Mouse (Mus musculus) MEL (cell line): Measurements from ENCODE around the gene 1700080O16Rik. TPM values are rescaled to one million over a fixed set of nuclear protein-coding genes. Genes with fewer than 3 reads are reported as not detected.

Source experiments
- DNase-seq: peaks from one replicate; pipeline ENCODE4 v3.0.0; 2011; ENCODE audit warnings: low read depth, low spot score
- H3K27ac ChIP-seq: 2 replicates; pipeline ENCODE4 v1.5.1; 2012; ENCODE audit warnings: low read depth, mild to moderate bottlenecking, control low read depth, low read length, moderate library complexity; ENCODE audit not compliant: control insufficient read depth
- H3K27me3 ChIP-seq, 2 experiments: fragments of 150-350 bp in 1 of 2; sonication (generic) in 1 of 2; 2 replicates each; pipeline ENCODE4 v1.6.1; 2012; ENCODE audit warnings: low read length in 2 of 2, mild to moderate bottlenecking in 2 of 2, improper control_type of control experiment in 1 of 2, moderate library complexity in 1 of 2; ENCODE audit not compliant: insufficient read depth in 2 of 2, control insufficient read depth in 1 of 2
- H3K36me3 ChIP-seq, 2 experiments: 2 replicates each; pipeline ENCODE4 v1.6.1; 2012 to 2014; ENCODE audit warnings: low read length in 2 of 2, improper control_type of control experiment in 1 of 2, inconsistent platforms in 1 of 2, mild to moderate bottlenecking in 1 of 2; ENCODE audit not compliant: insufficient read depth in 2 of 2, control insufficient read depth in 1 of 2
- H3K4me1 ChIP-seq, 2 experiments: fragments of 150-350 bp in 1 of 2; sonication (generic) in 1 of 2; 2 replicates each; pipeline ENCODE4 v1.6.1; 2012; ENCODE audit warnings: low read length in 2 of 2, improper control_type of control experiment in 1 of 2, mild to moderate bottlenecking in 1 of 2; ENCODE audit not compliant: insufficient read depth in 2 of 2, control insufficient read depth in 1 of 2
- H3K4me3 ChIP-seq, 2 experiments: fragments of 150-350 bp in 1 of 2; sonication (generic) in 1 of 2; 2 replicates each; pipeline ENCODE4 v1.5.1; 2012; ENCODE audit warnings: low read depth in 2 of 2, low read length in 2 of 2, mild to moderate bottlenecking in 2 of 2, moderate library complexity in 2 of 2, control low read depth in 1 of 2, improper control_type of control experiment in 1 of 2; ENCODE audit not compliant: control insufficient read depth in 1 of 2, insufficient read depth in 1 of 2
- H3K79me2 ChIP-seq: 2 replicates; pipeline ENCODE4 v1.6.1; 2012; ENCODE audit warnings: mild to moderate bottlenecking, low read length, moderate library complexity; ENCODE audit not compliant: control insufficient read depth, poor library complexity, insufficient read depth
- H3K9ac ChIP-seq: 2 replicates; pipeline ENCODE4 v1.6.1; 2012; ENCODE audit warnings: low read depth, mild to moderate bottlenecking, control low read depth, low read length, moderate library complexity; ENCODE audit not compliant: control insufficient read depth, poor library complexity, severe bottlenecking
- H3K9me3 ChIP-seq: fragments of 150-350 bp; sonication (generic); replicated peaks from 2 replicates; pipeline ENCODE4 v1.6.1; 2012; ENCODE audit warnings: mild to moderate bottlenecking, low read length, improper control_type of control experiment, moderate library complexity; ENCODE audit not compliant: insufficient read depth
- BHLHE40 ChIP-seq: IDR thresholded peaks from 2 replicates; pipeline ENCODE4 v1.6.1; 2012; ENCODE audit warnings: low read depth, mild to moderate bottlenecking, inconsistent platforms, low read length, improper control_type of control experiment, borderline replicate concordance
- CHD1 ChIP-seq: IDR thresholded peaks from 2 replicates; pipeline ENCODE4 v1.6.1; 2012; ENCODE audit warnings: low read depth, mild to moderate bottlenecking, inconsistent platforms, low read length, improper control_type of control experiment
- CHD2 ChIP-seq: IDR thresholded peaks from 2 replicates; pipeline ENCODE4 v1.6.1; 2011; ENCODE audit warnings: low read length, improper control_type of control experiment
- CTCF ChIP-seq, 3 experiments: IDR thresholded peaks in 2 of 3; conservative IDR thresholded peaks in 1 of 3; 2 replicates each; pipeline ENCODE4 v1.5.1; 2011 to 2012; ENCODE audit warnings: low read length in 3 of 3, low read depth in 2 of 3, mild to moderate bottlenecking in 2 of 3, improper control_type of control experiment in 1 of 3, inconsistent platforms in 1 of 3, mixed read lengths in 1 of 3, moderate library complexity in 1 of 3; ENCODE audit not compliant: control insufficient read depth in 1 of 3, insufficient read depth in 1 of 3, poor library complexity in 1 of 3, severe bottlenecking in 1 of 3
- E2F4 ChIP-seq: IDR thresholded peaks from 2 replicates; pipeline ENCODE4 v1.6.1; 2011; ENCODE audit warnings: low read depth, low read length, improper control_type of control experiment, borderline replicate concordance
- ELF1 ChIP-seq: IDR thresholded peaks from 2 replicates; pipeline ENCODE4 v1.6.1; 2014; ENCODE audit warnings: low read depth, mild to moderate bottlenecking, inconsistent platforms, low read length, improper control_type of control experiment, moderate library complexity
- GATA1 ChIP-seq: IDR thresholded peaks from 2 replicates; pipeline ENCODE4 v1.6.1; 2011; ENCODE audit warnings: low read depth, low read length, improper control_type of control experiment
- HCFC1 ChIP-seq: IDR thresholded peaks from 2 replicates; pipeline ENCODE4 v1.6.1; 2012; ENCODE audit warnings: low read depth, mild to moderate bottlenecking, inconsistent platforms, low read length, improper control_type of control experiment, moderate library complexity
- JUND ChIP-seq: IDR thresholded peaks from 2 replicates; pipeline ENCODE4 v1.6.1; 2011; ENCODE audit warnings: low read depth, mild to moderate bottlenecking, improper control_type of control experiment, low read length
- KAT2A ChIP-seq: conservative IDR thresholded peaks from 2 replicates; pipeline ENCODE4 v1.6.1; 2012; ENCODE audit warnings: low read depth, low read length, improper control_type of control experiment, inconsistent platforms
- MAFK ChIP-seq: IDR thresholded peaks from 2 replicates; pipeline ENCODE4 v1.6.1; 2011; ENCODE audit warnings: low read depth, mild to moderate bottlenecking, low read length, improper control_type of control experiment, borderline replicate concordance
- MAX ChIP-seq: IDR thresholded peaks from 2 replicates; pipeline ENCODE4 v1.6.1; 2011; ENCODE audit warnings: low read length, improper control_type of control experiment
- MAZ ChIP-seq: IDR thresholded peaks from 2 replicates; pipeline ENCODE4 v1.6.1; 2012; ENCODE audit warnings: low read depth, mild to moderate bottlenecking, inconsistent platforms, low read length, improper control_type of control experiment
- MXI1 ChIP-seq: IDR thresholded peaks from 2 replicates; pipeline ENCODE4 v1.6.1; 2011; ENCODE audit warnings: mild to moderate bottlenecking, low read depth, low read length, improper control_type of control experiment
- MYC ChIP-seq: IDR thresholded peaks from 2 replicates; pipeline ENCODE4 v1.6.1; 2011; ENCODE audit warnings: low read depth, mild to moderate bottlenecking, low read length, improper control_type of control experiment, moderate library complexity
- NELFE ChIP-seq: IDR thresholded peaks from 2 replicates; pipeline ENCODE4 v1.6.1; 2011; ENCODE audit warnings: low read depth, low read length, improper control_type of control experiment
- NRF1 ChIP-seq: IDR thresholded peaks from 2 replicates; pipeline ENCODE4 v1.6.1; 2014; ENCODE audit warnings: low read depth, mild to moderate bottlenecking, inconsistent platforms, low read length, improper control_type of control experiment, moderate library complexity; ENCODE audit not compliant: poor library complexity, insufficient read depth, severe bottlenecking
- POLR2AphosphoS5 ChIP-seq: IDR thresholded peaks from 2 replicates; pipeline ENCODE4 v1.6.1; 2012; ENCODE audit warnings: low read depth, borderline replicate concordance, mild to moderate bottlenecking, inconsistent platforms, low read length, moderate library complexity, mixed read lengths
- RAD21 ChIP-seq: IDR thresholded peaks from 2 replicates; pipeline ENCODE4 v1.6.1; 2011; ENCODE audit warnings: mild to moderate bottlenecking, low read depth, low read length, improper control_type of control experiment
- TAL1 ChIP-seq: IDR thresholded peaks from 2 replicates; pipeline ENCODE4 v1.6.1; 2012; ENCODE audit warnings: mild to moderate bottlenecking, inconsistent platforms, low read length, moderate library complexity, mixed read lengths
- TBP ChIP-seq: IDR thresholded peaks from 2 replicates; pipeline ENCODE4 v1.8.0; 2011; ENCODE audit warnings: low read depth, low read length, improper control_type of control experiment
- USF1 ChIP-seq: IDR thresholded peaks from 2 replicates; pipeline ENCODE4 v1.6.1; 2014; ENCODE audit warnings: low read depth, mild to moderate bottlenecking, inconsistent platforms, low read length, improper control_type of control experiment, moderate library complexity
- ZC3H11A ChIP-seq: IDR thresholded peaks from 2 replicates; pipeline ENCODE4 v1.6.1; 2012; ENCODE audit warnings: low read depth, mild to moderate bottlenecking, inconsistent platforms, low read length, improper control_type of control experiment
- ZKSCAN1 ChIP-seq: IDR thresholded peaks from 2 replicates; pipeline ENCODE4 v1.6.1; 2012; ENCODE audit warnings: low read depth, mild to moderate bottlenecking, inconsistent platforms, low read length, improper control_type of control experiment, moderate library complexity
- ZNF384 ChIP-seq: IDR thresholded peaks from 2 replicates; pipeline ENCODE4 v1.6.1; 2012; ENCODE audit warnings: low read depth, mild to moderate bottlenecking, inconsistent platforms, low read length, improper control_type of control experiment
- polyA plus RNA-seq, 2 experiments: library from polyadenylated mRNA; stranded (reverse) in 1 of 2; unstranded in 1 of 2; fragments of >175 nt in 1 of 2; fragments of >200 nt in 1 of 2; gene quantifications; 2 replicates each; pipeline versions ENCODE4 v1.2.1 to v1.2.4; 2012; ENCODE audit warnings: low replicate concordance in 2 of 2, low read depth in 1 of 2; ENCODE audit not compliant: insufficient read length in 2 of 2, insufficient read depth in 1 of 2, missing spikeins in 1 of 2
- total RNA-seq: library from RNA; depleted of rRNA; stranded (reverse); fragments of 300-350 nt; gene quantifications from 2 replicates; pipeline ENCODE4 v1.2.3, GENCODE M21; 2012

1700080O16Rik gene
- total and polyA plus RNA-seq, 3 experiments = not detected

DNA sequence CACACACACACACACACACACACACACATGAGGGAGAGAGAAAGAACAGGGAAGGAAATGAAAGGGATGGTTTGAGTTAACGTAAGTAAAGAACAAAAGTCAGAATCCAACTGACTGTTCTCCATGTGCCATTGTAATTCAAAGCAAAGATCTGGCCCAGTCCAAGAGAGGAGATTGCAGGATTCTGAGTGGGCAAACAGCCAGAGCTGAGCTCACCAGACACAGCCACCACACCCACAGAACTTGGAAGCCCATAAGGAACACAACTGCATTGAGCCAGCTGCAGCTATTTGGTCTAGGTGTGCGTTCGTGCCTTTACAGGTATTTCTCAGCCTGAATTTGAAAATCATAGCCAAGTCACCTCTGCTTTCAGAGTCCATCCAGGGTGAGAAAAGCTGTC, 24.5 kb downstream of the 1700080O16Rik start:
- Histone ChIP-seq H3K9ac (no peak overlapping the region), H3K4me1 (no peaks in the 10 kb centered on the region), H3K4me3 (no peak overlapping the region), H3K27me3 (no peaks in the 10 kb centered on the region), H3K9me3 (no peaks in the 10 kb centered on the region), H3K79me2 (no peaks in the 10 kb centered on the region), H3K36me3 (no peaks in the 10 kb centered on the region), H3K27ac (no peak overlapping the region)
- no peak for DNase-seq
- TF ChIP-seq ZC3H11A (no peak), CHD1 (no peak), USF1 (no peak)

DNA sequence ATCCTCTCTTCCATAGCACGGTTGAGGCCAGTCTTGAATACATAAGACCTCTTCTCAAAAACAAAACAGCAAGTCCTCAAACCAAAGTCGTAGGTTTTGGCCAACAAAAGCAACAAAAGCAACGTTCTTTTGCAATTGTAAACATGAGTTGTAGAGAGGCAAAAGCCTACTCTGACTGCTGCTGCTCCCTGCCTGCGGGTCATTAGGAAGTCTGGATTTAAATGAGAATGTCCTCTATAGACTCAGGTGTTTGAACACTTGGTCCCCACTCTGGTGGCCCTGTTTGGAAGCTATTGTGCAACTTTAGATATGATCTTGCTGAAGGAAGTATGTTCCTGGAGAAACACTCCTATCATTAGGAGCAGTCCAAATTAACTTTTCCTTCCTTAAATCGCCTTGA, 34.5 kb downstream of the 1700080O16Rik start:
- no peaks in the 10 kb centered on the region for H3K27me3 ChIP-seq
- no peaks in the 10 kb centered on the region for H3K4me1 ChIP-seq
- DNase-seq = no peak
- no peaks in the 10 kb centered on the region for H3K36me3 ChIP-seq
- H3K79me2 ChIP-seq = no peaks in the 10 kb centered on the region
- no peak overlapping the region for H3K4me3 ChIP-seq
- TF ChIP-seq ZKSCAN1 (no peak), GATA1 (no peak), KAT2A (no peak), ELF1 (no peak), BHLHE40 (no peak), E2F4 (no peak), NRF1 (no peak), ZNF384 (no peak), MAFK (no peak)
- H3K9me3 ChIP-seq = no peaks in the 10 kb centered on the region
- no peak overlapping the region for H3K9ac ChIP-seq
- H3K27ac ChIP-seq = no peak overlapping the region

DNA sequence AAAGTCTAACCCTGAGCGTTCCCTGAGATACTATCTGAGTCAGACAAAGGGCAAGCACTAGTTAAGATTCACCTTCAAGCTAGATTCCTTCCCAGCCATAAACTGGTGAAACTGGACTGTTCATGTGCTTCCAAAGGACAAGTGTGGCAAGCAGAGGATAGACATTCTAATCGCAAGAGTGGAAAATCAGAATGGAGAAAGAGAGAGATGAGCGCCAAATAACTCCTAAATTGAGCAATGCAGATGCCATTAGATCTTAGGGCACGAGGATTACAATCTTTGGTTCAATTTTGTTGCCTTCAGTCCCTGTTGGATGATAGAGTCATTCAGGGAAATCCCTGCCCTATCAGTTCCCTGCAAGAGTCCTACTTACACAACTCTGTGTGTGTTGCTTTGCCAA, 53.5 kb downstream of the 1700080O16Rik start:
- TF ChIP-seq CTCF (IDR thresholded peaks at IDR 0.05 in 2 of 3, conservative IDR thresholded peaks at IDR 0.05 in 1 of 3; ENCODE audit: control insufficient read depth in 1 of 3, insufficient read depth in 1 of 3, low read depth in 2 of 3, low read length in 3 of 3, poor library complexity in 1 of 3, severe bottlenecking in 1 of 3) = no peak
- no peak for TF ChIP-seq ZNF384
- no peak for TF ChIP-seq HCFC1
- no peak for TF ChIP-seq POLR2AphosphoS5
- no peak for TF ChIP-seq NRF1
- TF ChIP-seq CHD2 = no peak
- TF ChIP-seq KAT2A = no peak
- TF ChIP-seq MXI1 = no peak
- no peak for TF ChIP-seq TAL1
- TF ChIP-seq RAD21 = no peak
- TF ChIP-seq JUND = no peak
- no peak for TF ChIP-seq TBP
- no peak for TF ChIP-seq MAZ
- TF ChIP-seq MAFK = no peak
- TF ChIP-seq MAX = no peak
- no peak for TF ChIP-seq MYC
- no peak for TF ChIP-seq NELFE
- no peak for TF ChIP-seq ZKSCAN1
- no peaks in the 10 kb centered on the region; a peak in 1 of 4 replicates for H3K27me3 ChIP-seq
- H3K4me3 ChIP-seq = no peak overlapping the region

More for the DNA sequence above, 53.5 kb downstream of the 1700080O16Rik start:
- H3K36me3 ChIP-seq = no peaks in the 10 kb centered on the region
- no peak overlapping the region for H3K27ac ChIP-seq
- H3K9ac ChIP-seq = no peak overlapping the region
- H3K4me1 ChIP-seq = no peaks in the 10 kb centered on the region
- no peak for DNase-seq
- no peaks in the 10 kb centered on the region for H3K79me2 ChIP-seq
- no peaks in the 10 kb centered on the region for H3K9me3 ChIP-seq
